Mouse (Mus musculus) E14TG2a.4 (cell line): Measurements from ENCODE around the gene Slc4a1ap.

Experiments used
- CTCF ChIP-seq: conservative IDR thresholded peaks from 2 replicates; pipeline ENCODE4 v1.5.1; 2014; ENCODE audit warnings: low read length
- NANOG ChIP-seq: IDR thresholded peaks from 2 replicates; pipeline ENCODE4 v1.6.1; 2014; ENCODE audit warnings: borderline replicate concordance, low read length, mixed read lengths
- POU5F1 ChIP-seq: IDR thresholded peaks from 2 replicates; pipeline ENCODE4 v1.6.1; 2014; ENCODE audit warnings: low read length, borderline replicate concordance

DNA sequence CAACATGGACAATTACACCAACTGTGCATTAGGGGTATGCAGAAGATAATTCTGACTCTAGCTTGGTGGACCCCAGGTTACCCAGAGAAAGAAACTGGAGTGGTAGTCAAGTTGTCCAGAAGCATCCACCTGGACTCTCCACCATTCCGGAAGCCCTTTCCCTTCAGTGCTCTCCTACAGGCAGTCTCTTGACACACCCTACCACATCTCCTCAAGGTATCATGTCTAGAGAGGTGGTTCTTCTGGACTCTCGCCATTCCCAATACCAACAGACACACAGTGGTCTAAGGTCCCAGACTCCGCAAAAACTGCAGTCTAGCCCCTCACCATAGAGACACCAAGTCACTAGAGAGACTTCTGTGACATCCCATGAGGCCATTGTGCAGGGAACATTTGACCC is 41.4 kb upstream of the Slc4a1ap start, which contains the start of gene 4930548H24Rik:
- TF ChIP-seq CTCF (no peak), POU5F1 (no peak), NANOG (no peak)
